Mouse (Mus musculus): Measurements from ENCODE around the gene Nelfe. TPM values are rescaled to one million over a fixed set of nuclear protein-coding genes. Genes with fewer than 3 reads are reported as not detected.
"Not testable (repeated sequence)": the region's sequence is repeated elsewhere in the genome, so short reads cannot be mapped to it uniquely, and the experiment has no call there.

The Nelfe gene
- total RNA-seq, 2 experiments from 2014 or later, result 30.2 to 38.5 TPM

GRCm38 (mm10) chr17:34891377-34891776, 41.2 kb downstream of the Nelfe start:
- no peak for DNase-seq (ENCODE audit: low spot score in 2 of 2)

- DNase-seq (ENCODE audit: low spot score in 2 of 2), result no peak
Observed at GRCm38 (mm10) chr17:34893072-34893824, 43.1 kb downstream of the Nelfe start.

GRCm38 (mm10) chr17:34894074-34894597, 43.9 kb downstream of the Nelfe start:
- peak; percentile 95 to 97 for DNase-seq (ENCODE audit: low spot score in 2 of 2)

- peak; percentile 61 to 72 for DNase-seq (ENCODE audit: low spot score in 2 of 2)
Observed at GRCm38 (mm10) chr17:34894801-34895530, 44.8 kb downstream of the Nelfe start.

GRCm38 (mm10) chr17:34895724-34896123, 45.5 kb downstream of the Nelfe start:
- no peak for DNase-seq (ENCODE audit: low spot score in 2 of 2)

- DNase-seq (ENCODE audit: low spot score in 2 of 2), result no peak
Observed at GRCm38 (mm10) chr17:34896366-34896765, 46.2 kb downstream of the Nelfe start.

GRCm38 (mm10) chr17:34897373-34898159, 47.4 kb downstream of the Nelfe start:
- peak; percentile 38 to 47 for DNase-seq (ENCODE audit: low spot score in 2 of 2)

- peak; percentile 81 to 88 for DNase-seq (ENCODE audit: low spot score in 2 of 2)
Observed at GRCm38 (mm10) chr17:34898160-34898586, 48.0 kb downstream of the Nelfe start, which contains the start of the genes C2 and Ehmt2. TSS of gene C2 (minus strand) at chr17:34898265. TSS of gene Ehmt2 (plus strand) at chr17:34898469.

- no peak for DNase-seq (ENCODE audit: low spot score in 2 of 2)
Observed at GRCm38 (mm10) chr17:34898706-34899052, 48.5 kb downstream of the Nelfe start.

- DNase-seq (ENCODE audit: low spot score in 2 of 2), result peak; percentile 45 to 54
Observed at GRCm38 (mm10) chr17:34899053-34899889, 49.1 kb downstream of the Nelfe start.

GRCm38 (mm10) chr17:34899890-34900243, 49.7 kb downstream of the Nelfe start:
- no peak for DNase-seq (ENCODE audit: low spot score in 2 of 2)

- not testable (repeated sequence) for DNase-seq (ENCODE audit: low spot score in 2 of 2)
Observed at GRCm38 (mm10) chr17:34900826-34901225, 50.6 kb downstream of the Nelfe start.

GRCm38 (mm10) chr17:34901948-34902347, 51.8 kb downstream of the Nelfe start:
- DNase-seq (ENCODE audit: low spot score in 2 of 2), result not testable (repeated sequence)

GRCm38 (mm10) chr17:34902895-34903294, 52.7 kb downstream of the Nelfe start:
- no peak for DNase-seq (ENCODE audit: low spot score in 2 of 2)

Small RNA genes within 50 kb of the gene (microRNA-seq; reads per million reads assigned to microRNA genes)
- gene Mir6970 (2.5 to 3.7 reads per million in 2 experiments), gene Mir6971 (4.7 reads per million in 2 experiments), gene Mir6972 (0 reads per million in 2 experiments)

Other genes starting within 250 kb of the Nelfe start
- gene Rnf5, start 246.7 kb upstream of the Nelfe start, total RNA-seq (2021), result 100 to 1,000 TPM in 1 of 2 experiments, 10 to 100 TPM in 1; 96.4 to 102 TPM
- 100 to 1,000 TPM; 164 to 172 TPM for gene Agpat1, start 246.1 kb upstream of the Nelfe start, total RNA-seq (2021)
- gene Egfl8, start 234.4 kb upstream of the Nelfe start, total RNA-seq (2021), result 1 to 10 TPM; 6.0 to 7.0 TPM
- gene Ppt2, start 221.9 kb upstream of the Nelfe start, total RNA-seq (2021), result 10 to 100 TPM; 32.9 to 34.1 TPM
- 100 to 1,000 TPM; 231 to 238 TPM for gene Prrt1, start 220.9 kb upstream of the Nelfe start, total RNA-seq (2021)
- 10 to 100 TPM; 11.8 to 14.8 TPM for gene Fkbpl, start 205.6 kb upstream of the Nelfe start, total RNA-seq (2021)
- gene Atf6b, start 203.2 kb upstream of the Nelfe start, total RNA-seq (2021), result 10 to 100 TPM; 75.8 to 78.6 TPM
- 1 to 10 TPM; 4.1 to 4.7 TPM for gene Tnxb, start 179.9 kb upstream of the Nelfe start, total RNA-seq (2021)
- 1 to 10 TPM; 8.7 to 9.6 TPM for gene C4b, start 106.5 kb upstream of the Nelfe start, total RNA-seq (2021)
- gene Cyp21a1, start 45.8 kb upstream of the Nelfe start, total RNA-seq (2021), result not detected
- gene Stk19, start 13.4 kb upstream of the Nelfe start, total RNA-seq (2021), result 10 to 100 TPM; 63.6 to 64.2 TPM
- 10 to 100 TPM; 36.1 to 39.9 TPM for gene Dxo, start 13.4 kb upstream of the Nelfe start, total RNA-seq (2021)
- gene Skiv2l, start 181 bp upstream of the Nelfe start, total RNA-seq (2021), result 10 to 100 TPM; 71.4 to 74.8 TPM
- not detected for gene Cfb, start 12.1 kb downstream of the Nelfe start, total RNA-seq (2021)
- gene Zbtb12, start 29.1 kb downstream of the Nelfe start, total RNA-seq (2021), result 10 to 100 TPM in 1 of 2 experiments, 1 to 10 TPM in 1; 9.8 to 10.0 TPM
- gene Gm20547, start 31.7 kb downstream of the Nelfe start, total RNA-seq (2021), result under 1 TPM in 1 of 2 experiments, not detected in 1; 0.20 TPM
- 1 to 10 TPM; 1.3 to 1.4 TPM for gene C2, start 47.9 kb downstream of the Nelfe start, total RNA-seq (2021)
- 100 to 1,000 TPM; 174 to 175 TPM for gene Ehmt2, start 48.1 kb downstream of the Nelfe start, total RNA-seq (2021)
- gene Slc44a4, start 64.1 kb downstream of the Nelfe start, total RNA-seq (2021), result under 1 TPM; 0.16 to 0.20 TPM
- 10 to 100 TPM; 23.6 to 24.4 TPM for gene Neu1, start 80.9 kb downstream of the Nelfe start, total RNA-seq (2021)
- 1 to 10 TPM; 4.3 to 5.3 TPM for gene Hspa1b, start 108.8 kb downstream of the Nelfe start, total RNA-seq (2021)
- gene Gm20481, start 119.5 kb downstream of the Nelfe start, total RNA-seq (2021), result not detected
- gene Hspa1a, start 121.8 kb downstream of the Nelfe start, total RNA-seq (2021), result 1 to 10 TPM; 6.8 to 8.7 TPM
- under 1 TPM; 0.30 to 0.38 TPM for gene Hspa1l, start 122.3 kb downstream of the Nelfe start, total RNA-seq (2021)
- gene Lsm2, start 131.5 kb downstream of the Nelfe start, total RNA-seq (2021), result 10 to 100 TPM; 24.2 to 25.9 TPM
- gene Vars, start 150.6 kb downstream of the Nelfe start, total RNA-seq (2021), result 10 to 100 TPM; 56.3 to 62.1 TPM
- gene Vwa7, start 166.2 kb downstream of the Nelfe start, total RNA-seq (2021), result under 1 TPM; 0.16 to 0.30 TPM
- 1 to 10 TPM in 1 of 2 experiments, under 1 TPM in 1; 0.53 to 1.4 TPM for gene Sapcd1, start 177.6 kb downstream of the Nelfe start, total RNA-seq (2021)
- gene Msh5, start 196.4 kb downstream of the Nelfe start, total RNA-seq (2021), result 1 to 10 TPM in 1 of 2 experiments, under 1 TPM in 1; 0.91 to 1.4 TPM
- 10 to 100 TPM; 19.3 to 19.6 TPM for gene Clic1, start 199.6 kb downstream of the Nelfe start, total RNA-seq (2021)
- gene Ddah2, start 208.6 kb downstream of the Nelfe start, total RNA-seq (2021), result 10 to 100 TPM; 47.3 to 59.0 TPM
- gene Ly6g6c, start 215.0 kb downstream of the Nelfe start, total RNA-seq (2021), result not detected
- not detected for gene Mpig6b, start 215.8 kb downstream of the Nelfe start, total RNA-seq (2021)
- 1 to 10 TPM; 2.8 to 3.5 TPM for gene Ly6g6e, start 226.5 kb downstream of the Nelfe start, total RNA-seq (2021)
- 1 to 10 TPM in 1 of 2 experiments, under 1 TPM in 1; 0.78 to 1.6 TPM for gene Ly6g6d, start 227.7 kb downstream of the Nelfe start, total RNA-seq (2021)
- gene Ly6g6f, start 235.2 kb downstream of the Nelfe start, total RNA-seq (2021), result not detected
- 10 to 100 TPM; 77.4 to 79.9 TPM for gene Abhd16a, start 238.9 kb downstream of the Nelfe start, total RNA-seq (2021)